Mouse (Mus musculus) stomach, postnatal 0 days (tissue): ENCODE data around the gene Esyt3. TPM values are rescaled to one million over a fixed set of nuclear protein-coding genes. Genes with fewer than 3 reads are reported as not detected.

Source experiments
- ATAC-seq: fragments of 200-750 bp; cut with Nextera tagmentation; 2 replicates; pipeline ENCODE4 v1.8.0; 2017; ENCODE audit not compliant: low FRiP score, low TSS enrichment
- DNase-seq: peaks from one replicate; pipeline ENCODE4 v3.0.0-alpha.2; 2016; ENCODE audit warnings: low spot score
- H3K27ac ChIP-seq: fragments of 300-500 bp; sonication (generic); replicated peaks from 2 replicates; pipeline ENCODE4 v1.5.1; 2014; ENCODE audit warnings: mild to moderate bottlenecking, control low read depth
- H3K27me3 ChIP-seq: fragments of 300-500 bp; sonication (generic); 2 replicates; pipeline ENCODE4 v1.6.1; 2014; ENCODE audit warnings: low read length; ENCODE audit not compliant: control insufficient read depth, insufficient read depth
- H3K36me3 ChIP-seq: fragments of 300-500 bp; sonication (generic); 2 replicates; pipeline ENCODE4 v1.6.1; 2014; ENCODE audit warnings: low read length, mixed read lengths; ENCODE audit not compliant: control insufficient read depth, insufficient read depth
- H3K4me1 ChIP-seq: fragments of 300-500 bp; sonication (generic); replicated peaks from 2 replicates; pipeline ENCODE4 v1.6.1; 2014; ENCODE audit warnings: antibody characterized with exemption; ENCODE audit not compliant: control insufficient read depth, insufficient read depth
- H3K4me2 ChIP-seq: fragments of 300-500 bp; sonication (generic); replicated peaks from 2 replicates; pipeline ENCODE4 v1.6.1; 2014; ENCODE audit warnings: low read depth, mild to moderate bottlenecking, control low read depth, moderate library complexity
- H3K4me3 ChIP-seq: fragments of 300-500 bp; sonication (generic); 2 replicates; pipeline ENCODE4 v1.5.1; 2014; ENCODE audit warnings: low read depth, low read length, control low read depth
- H3K9ac ChIP-seq: fragments of 300-500 bp; sonication (generic); 2 replicates; pipeline ENCODE4 v1.6.1; 2014; ENCODE audit warnings: mild to moderate bottlenecking, low read length, control low read depth, mixed read lengths
- H3K9me3 ChIP-seq: fragments of 300-500 bp; sonication (generic); 2 replicates; pipeline ENCODE4 v1.6.1; 2016; ENCODE audit warnings: low read length; ENCODE audit not compliant: control insufficient read depth
- CTCF ChIP-seq: IDR thresholded peaks from 2 replicates; pipeline ENCODE4 v1.5.1; 2016; ENCODE audit warnings: antibody characterized with exemption, low read depth, mild to moderate bottlenecking, moderate library complexity
- EP300 ChIP-seq: optimal IDR thresholded peaks from 2 replicates; pipeline ENCODE3; 2016; ENCODE audit warnings: antibody characterized with exemption
- WGBS: fragments of 180-500 bp; shearing (Covaris S2); extraction: QIAGEN DNeasy Blood & Tissue Kit; methylation state at CpG from one replicate; pipeline ENCODE4 v1.1.7; 2014; 5-methylcytosine and 5-hydroxymethylcytosine counted together
- polyA plus RNA-seq: library from polyadenylated mRNA; unstranded; fragments of >200 nt; fragmentation: Nextera tagmentation; extraction: Ambion mirVana; gene quantifications from 2 replicates; pipeline ENCODE4 v1.2.1, GENCODE M21; 2015

The Esyt3 gene
- polyA plus RNA-seq, 1 experiment from 2014 or later: 9.6 TPM

DNA sequence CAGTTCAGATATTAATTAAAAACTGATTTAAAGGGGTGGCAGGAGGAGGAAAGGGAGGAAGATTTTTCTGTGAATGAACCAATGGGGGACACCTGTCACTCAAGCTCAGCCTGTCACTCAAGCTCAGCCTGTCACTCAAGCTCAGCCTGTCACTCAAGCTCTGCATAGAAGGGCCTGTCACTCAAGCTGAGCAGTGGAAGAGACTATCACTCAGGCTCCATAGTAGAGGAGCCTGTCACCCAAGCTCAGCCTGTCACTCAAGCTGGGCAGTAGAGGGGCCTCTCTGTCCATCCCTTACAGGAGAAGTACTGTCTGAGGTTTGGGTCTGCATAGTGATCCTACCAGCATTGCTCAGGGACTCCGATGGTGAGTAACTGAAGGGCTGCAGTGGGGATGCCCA is 20.1 kb downstream of the Esyt3 start:
- no peaks in the 10 kb centered on the region for H3K27me3 ChIP-seq
- no peak overlapping the region for H3K27ac ChIP-seq
- no peaks in the 10 kb centered on the region for H3K36me3 ChIP-seq
- H3K4me1 ChIP-seq: no peaks in the 10 kb centered on the region
- no peaks in the 10 kb centered on the region for H3K9me3 ChIP-seq
- 100% methylated on average over 1 of the region's 1 CpGs for WGBS
- H3K4me2 ChIP-seq: no peak overlapping the region
- H3K9ac ChIP-seq: no peak overlapping the region
- DNase-seq (no peak), ATAC-seq (no peak)
- TF ChIP-seq EP300 (no peak), CTCF (no peak)
- H3K4me3 ChIP-seq: no peak overlapping the region

DNA sequence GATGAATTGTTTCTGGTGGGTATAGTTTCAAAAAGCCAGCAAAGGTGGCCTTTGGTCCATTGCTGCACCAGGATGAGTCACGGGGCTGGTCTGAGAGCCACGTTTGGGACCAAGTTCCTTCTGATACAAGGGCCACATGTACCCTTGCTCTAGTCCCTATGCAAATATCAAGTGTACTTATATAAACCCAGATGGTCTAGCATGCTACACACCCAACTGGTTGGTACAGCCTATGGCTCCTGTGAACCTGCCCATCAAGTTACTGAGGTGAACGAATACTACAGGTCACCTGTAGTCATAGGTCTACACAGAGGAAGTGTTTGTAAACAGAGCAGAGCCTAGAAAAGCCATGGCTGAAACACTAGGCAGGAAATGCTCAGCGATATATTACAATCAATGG is 21.8 kb downstream of the Esyt3 start:
- Histone ChIP-seq H3K4me3 (no peak overlapping the region), H3K27ac (no peak overlapping the region), H3K9ac (no peak overlapping the region), H3K9me3 (no peaks in the 10 kb centered on the region), H3K4me1 (no peaks in the 10 kb centered on the region), H3K4me2 (no peak overlapping the region), H3K36me3 (no peaks in the 10 kb centered on the region), H3K27me3 (no peaks in the 10 kb centered on the region)
- ATAC-seq (peak; percentile 94), DNase-seq (no peak)
- WGBS: 59% methylated on average over 4 of the region's 4 CpGs
- TF ChIP-seq EP300 (no peak), CTCF (no peak)

DNA sequence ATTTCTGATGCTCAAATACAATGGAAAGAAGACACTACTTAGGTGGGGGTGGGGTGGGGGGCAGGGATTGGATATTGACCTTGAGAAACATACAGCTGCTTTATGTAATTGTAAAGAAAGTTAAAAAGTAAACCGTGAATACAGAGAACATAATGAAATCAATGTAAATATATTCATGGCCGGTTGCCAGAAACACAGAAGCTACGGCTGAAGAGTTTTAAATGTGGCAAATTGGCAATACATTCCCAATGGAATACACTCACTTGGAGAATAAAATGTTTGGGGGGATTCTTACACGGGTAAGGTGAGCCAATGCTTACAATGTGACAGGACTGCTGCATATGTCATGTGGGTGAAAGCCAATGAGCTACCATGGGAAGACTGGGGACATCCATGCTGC is 31.5 kb downstream of the Esyt3 start:
- H3K9me3 ChIP-seq: no peaks in the 10 kb centered on the region
- 24% methylated on average over 4 of the region's 4 CpGs for WGBS
- no peaks in the 10 kb centered on the region for H3K4me1 ChIP-seq
- TF ChIP-seq CTCF: no peak
- no peak for TF ChIP-seq EP300
- no peak overlapping the region for H3K27ac ChIP-seq
- no peak overlapping the region for H3K4me3 ChIP-seq
- DNase-seq (no peak), ATAC-seq (no peak)
- no peaks in the 10 kb centered on the region for H3K27me3 ChIP-seq
- H3K9ac ChIP-seq: no peak overlapping the region
- H3K4me2 ChIP-seq: no peak overlapping the region
- no peaks in the 10 kb centered on the region for H3K36me3 ChIP-seq

DNA sequence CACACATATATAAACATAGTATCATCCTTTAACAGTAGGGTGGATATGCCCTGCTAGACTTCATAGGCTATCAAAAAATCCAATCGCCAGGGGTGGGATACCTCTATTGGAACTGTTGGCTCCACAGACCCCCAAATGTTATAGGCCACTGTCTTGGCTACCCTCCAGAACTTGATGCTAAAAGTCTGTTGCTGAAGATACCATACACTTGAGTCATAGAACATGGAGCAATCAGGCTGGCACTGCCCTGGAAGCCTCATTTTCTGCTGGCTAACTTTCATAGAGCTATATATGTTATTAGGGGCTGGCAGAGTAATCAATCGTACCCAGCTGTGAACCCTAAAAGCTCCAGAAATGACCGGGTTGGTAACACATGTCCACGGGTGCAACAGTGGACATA is 32.4 kb downstream of the Esyt3 start:
- Histone ChIP-seq H3K9me3 (no peaks in the 10 kb centered on the region), H3K4me2 (no peak overlapping the region), H3K9ac (no peak overlapping the region), H3K4me3 (no peak overlapping the region), H3K27ac (no peak overlapping the region), H3K36me3 (no peaks in the 10 kb centered on the region), H3K4me1 (no peaks in the 10 kb centered on the region), H3K27me3 (no peaks in the 10 kb centered on the region)
- DNase-seq: no peak
- no peak for ATAC-seq
- WGBS: 79% methylated on average over 4 of the region's 4 CpGs
- TF ChIP-seq CTCF (no peak), EP300 (no peak)

DNA sequence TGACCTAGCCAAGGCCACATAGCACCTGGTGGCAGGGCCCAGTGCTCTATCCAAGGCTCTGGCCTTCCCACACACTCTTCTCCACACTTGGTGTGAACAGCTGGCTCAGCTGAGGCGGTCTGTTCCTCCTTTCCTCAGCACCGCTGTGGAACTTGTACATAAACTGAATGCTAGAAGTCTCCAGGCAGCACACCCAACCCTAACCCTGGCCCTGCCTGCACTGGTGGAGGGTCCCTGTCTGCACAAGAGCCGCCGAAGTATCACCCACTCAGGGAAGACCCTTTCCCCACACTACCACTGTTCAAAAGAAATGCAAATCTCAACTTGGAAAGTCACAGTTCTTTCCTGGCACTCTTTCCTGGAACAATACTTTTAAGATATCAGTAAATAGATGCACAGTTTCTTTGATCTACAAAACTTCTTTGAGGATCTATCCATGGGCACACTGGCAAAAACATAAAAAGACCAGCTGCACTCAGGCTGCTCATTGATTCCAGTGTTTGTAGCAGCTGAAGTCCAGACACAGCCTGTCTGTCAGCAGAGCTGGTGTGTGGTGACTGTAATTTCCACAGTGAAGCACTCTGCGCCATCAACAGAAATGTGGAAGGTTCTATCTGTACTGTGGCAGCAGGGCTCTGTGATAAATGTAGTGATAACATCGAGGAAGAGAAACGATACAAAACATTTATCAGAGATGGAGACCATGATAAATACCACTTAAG is 33.0 kb downstream of the Esyt3 start:
- Histone ChIP-seq H3K4me2 (no peak overlapping the region), H3K4me1 (no peaks in the 10 kb centered on the region), H3K27ac (no peak overlapping the region), H3K9me3 (no peaks in the 10 kb centered on the region), H3K4me3 (no peak overlapping the region), H3K27me3 (no peaks in the 10 kb centered on the region), H3K36me3 (no peaks in the 10 kb centered on the region), H3K9ac (no peak overlapping the region)
- WGBS: 77% methylated on average over 7 of the region's 7 CpGs
- TF ChIP-seq EP300 (no peak), CTCF (no peak)
- ATAC-seq (no peak), DNase-seq (no peak)

DNA sequence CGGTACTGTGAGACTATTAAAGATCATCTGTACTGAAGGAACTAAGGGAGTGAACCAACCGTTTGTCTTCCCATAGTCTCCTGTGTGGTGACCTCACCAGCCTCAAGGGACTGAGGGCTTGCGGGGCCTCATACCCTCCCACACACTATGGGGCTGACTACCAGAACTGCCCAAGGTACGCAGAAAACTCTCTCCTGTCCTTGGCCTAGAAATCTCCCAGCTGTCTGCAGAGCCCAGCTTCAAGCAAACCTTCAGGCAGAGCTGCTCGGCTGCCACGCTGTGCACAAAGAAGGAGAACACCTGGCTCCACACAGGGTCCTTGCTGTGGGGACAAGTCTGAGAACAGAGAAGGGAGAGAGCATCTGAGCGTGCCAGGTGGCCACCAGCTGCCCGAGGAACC is 38.4 kb downstream of the Esyt3 start:
- H3K9ac ChIP-seq: no peak overlapping the region
- 46% methylated on average over 8 of the region's 8 CpGs for WGBS
- H3K4me2 ChIP-seq: no peak overlapping the region
- H3K4me3 ChIP-seq: no peak overlapping the region
- H3K27ac ChIP-seq: no peak overlapping the region
- DNase-seq (no peak), ATAC-seq (no peak)
- H3K36me3 ChIP-seq: no peaks in the 10 kb centered on the region
- TF ChIP-seq CTCF: no peak
- TF ChIP-seq EP300: no peak
- H3K9me3 ChIP-seq: no peaks in the 10 kb centered on the region
- H3K27me3 ChIP-seq: no peaks in the 10 kb centered on the region
- no peaks in the 10 kb centered on the region for H3K4me1 ChIP-seq
